Mouse (Mus musculus) frontal cortex, postnatal 14 days (tissue): Measurements from ENCODE around the gene Olfr988.
"Not testable (repeated sequence)": the region's sequence is repeated elsewhere in the genome, so short reads cannot be mapped to it uniquely, and the experiment has no call there.

ENCODE experiments used
- DNase-seq, 2 experiments: peaks; one replicate each; pipeline ENCODE4 v3.0.0; 2022; ENCODE audit warnings: low spot score in 2 of 2

The Olfr988 gene

GRCm38 (mm10) chr2:85363127-85363526 is at the start of gene Olfr988:
Olfr988 (minus strand) TSS chr2:85363227.
- DNase-seq: not testable (repeated sequence)

DNA sequence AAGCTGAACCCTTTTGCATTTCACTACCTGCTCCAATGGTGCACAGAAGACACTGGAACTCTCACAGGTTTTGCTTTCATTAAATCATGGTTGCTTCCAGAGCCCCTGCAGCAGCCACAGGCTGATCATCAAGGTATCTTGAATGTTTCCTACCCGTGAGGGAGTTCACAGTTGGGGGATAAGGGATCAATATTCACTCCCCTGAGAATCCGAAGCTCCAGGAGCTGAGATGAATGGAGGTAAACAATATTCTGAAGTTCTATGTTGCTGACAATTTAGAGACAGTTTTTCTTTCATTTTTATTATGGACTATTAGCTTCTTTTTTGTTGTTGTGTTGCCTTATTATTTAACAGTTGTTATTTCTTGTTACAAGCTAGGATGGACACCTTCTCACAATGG is 46.3 kb upstream of the Olfr988 start, which contains the start of gene Olfr992:
Olfr992 (minus strand) TSS at position 101 of the 400 bp plus-strand sequence.
- no peak for DNase-seq

DNA sequence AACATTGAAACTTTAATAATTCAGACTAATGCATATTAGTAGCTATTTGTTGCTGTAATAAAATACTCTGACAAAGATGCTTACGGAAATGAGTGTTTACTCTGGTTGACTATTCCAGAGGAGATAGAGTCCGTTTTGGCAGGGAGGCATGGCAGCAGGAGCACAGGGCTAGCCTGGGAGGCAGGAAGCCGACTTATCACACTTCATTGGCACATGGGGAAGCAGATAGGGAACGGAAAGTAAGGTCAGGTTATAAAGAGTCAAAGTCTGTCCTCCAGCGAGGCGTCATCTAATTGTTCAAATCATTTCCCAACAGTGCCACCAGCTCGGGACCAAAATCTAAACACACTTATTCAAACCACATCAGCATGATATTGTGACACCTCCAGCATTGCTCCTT is 23.1 kb downstream of the Olfr988 start:
- no peak for DNase-seq

DNA sequence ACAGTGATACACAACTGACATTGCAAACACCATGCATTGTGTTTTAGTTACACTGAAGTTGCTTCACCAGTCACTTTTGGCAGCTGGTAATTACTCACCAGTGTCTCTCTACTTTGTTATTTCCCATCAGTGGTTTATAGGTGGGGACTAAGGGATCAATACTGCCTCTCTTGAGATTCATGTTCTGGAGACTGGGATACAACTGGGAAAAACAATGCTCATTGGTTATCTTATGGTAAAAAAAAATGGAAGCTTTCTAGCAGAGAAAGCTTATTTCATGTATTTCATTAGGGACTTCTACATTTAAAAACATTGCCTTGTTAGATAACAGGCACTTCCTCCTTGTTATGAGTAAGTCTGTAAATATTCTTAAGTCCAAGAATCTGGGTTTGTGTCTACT is 23.8 kb downstream of the Olfr988 start, which contains the start of gene Olfr987:
Olfr987 (minus strand) TSS at position 101 of the 400 bp plus-strand sequence.
- DNase-seq: not testable (repeated sequence)

- no peak for DNase-seq
These were observed 43.9 kb downstream of the Olfr988 start for GRCm38 (mm10) chr2:85319106-85319505.
